Comparison of ENCODE assay signal across 25 mouse cellular contexts in genomic region chr2:23562898-23563297, GRCm38 (mm10). TPM values are rescaled to one million over a fixed set of nuclear protein-coding genes. Genes with fewer than 3 reads are reported as not detected.
DNase-seq lines count a peak whose midpoint lies in the region; ATAC-seq and TF ChIP-seq lines count a peak whose summit lies in the region.
"Had no signal": no experiment of that assay in that cellular context is flagged by ENCODE, and none has a peak within 500 bp of the region (broad histone marks: within the 10 kb centered on the region; RNA-seq: fewer than 3 reads in every experiment).

No protein-coding gene starts in this region.

- H3K27ac ChIP-seq in stomach, embryonic 15.5 days, result no peak overlapping the region
- H3K27ac ChIP-seq in stomach, postnatal 0 days (replicated peaks), result no peak overlapping the region
- peak overlapping the region; percentile 74 for H3K27ac ChIP-seq in liver, embryonic 15.5 days (replicated peaks)
- H3K27ac ChIP-seq in gastrocnemius, adult 2 months, result no peak overlapping the region
- H3K27ac ChIP-seq: forebrain, embryonic 13.5 days; hindbrain, embryonic 14.5 days; limb, embryonic 13.5 days; neural tube, embryonic 13.5 days had no signal

- no peak overlapping the region for H3K9ac ChIP-seq in stomach, embryonic 15.5 days
- H3K9ac ChIP-seq in stomach, postnatal 0 days (ENCODE audit: low read length), result no peak overlapping the region
- no peak overlapping the region for H3K9ac ChIP-seq in liver, embryonic 15.5 days
- H3K9ac ChIP-seq: forebrain, embryonic 13.5 days; hindbrain, embryonic 14.5 days; limb, embryonic 13.5 days; neural tube, embryonic 13.5 days had no signal

- no peaks in the 10 kb centered on the region for H3K27me3 ChIP-seq in stomach, embryonic 15.5 days (replicated peaks)
- H3K27me3 ChIP-seq in stomach, postnatal 0 days (ENCODE audit: control insufficient read depth, insufficient read depth, low read length), result no peaks in the 10 kb centered on the region
- H3K27me3 ChIP-seq in liver, embryonic 15.5 days, result no peaks in the 10 kb centered on the region
- H3K27me3 ChIP-seq: forebrain, embryonic 13.5 days; limb, embryonic 13.5 days; neural tube, embryonic 13.5 days had no signal

- no peak for TF ChIP-seq CTCF in stomach, postnatal 0 days (IDR thresholded peaks at IDR 0.05; ENCODE audit: low read depth)
- no peak for TF ChIP-seq CTCF in gastrocnemius, adult 2 months (IDR thresholded peaks at IDR 0.05)

- WGBS in stomach, embryonic 15.5 days, result 82% methylated on average over 3 of the region's 3 CpGs
- WGBS in stomach, postnatal 0 days, result 93% methylated on average over 3 of the region's 3 CpGs
- WGBS in liver, embryonic 15.5 days (ENCODE audit: insufficient replicate concordance), result 27% methylated on average over 3 of the region's 3 CpGs

- no peak for TF ChIP-seq EP300 in stomach, postnatal 0 days (optimal IDR thresholded peaks at IDR 0.05)

- no peaks in the 10 kb centered on the region for H3K36me3 ChIP-seq in stomach, embryonic 15.5 days
- no peaks in the 10 kb centered on the region for H3K36me3 ChIP-seq in stomach, postnatal 0 days (ENCODE audit: control insufficient read depth, insufficient read depth, low read length)
- 0 out of 2 replicates have a peak, but pooled peaks cover 4% of the 10 kb centered on the region for H3K36me3 ChIP-seq in liver, embryonic 15.5 days (replicated peaks)
- H3K36me3 ChIP-seq: limb, embryonic 13.5 days; neural tube, embryonic 13.5 days had no signal

- peak; percentile 63; the same call in 1 of the 2 replicates for ATAC-seq in stomach, embryonic 15.5 days (ENCODE audit: insufficient read depth, low FRiP score, low read depth)
- ATAC-seq in stomach, postnatal 0 days (ENCODE audit: low FRiP score, low TSS enrichment), result no peak
- ATAC-seq in liver, embryonic 15.5 days (ENCODE audit: insufficient read depth), result peak; percentile 86
- ATAC-seq: forebrain, embryonic 13.5 days; intestine, postnatal 0 days had no signal

- no peaks in the 10 kb centered on the region for H3K9me3 ChIP-seq in stomach, embryonic 15.5 days
- H3K9me3 ChIP-seq in stomach, postnatal 0 days (ENCODE audit: control insufficient read depth, low read length), result no peaks in the 10 kb centered on the region
- H3K9me3 ChIP-seq in liver, embryonic 15.5 days (replicated peaks), result no peaks in the 10 kb centered on the region
- H3K9me3 ChIP-seq: forebrain, embryonic 13.5 days; neural tube, embryonic 13.5 days had no signal

- H3K4me2 ChIP-seq in stomach, embryonic 15.5 days, result no peak overlapping the region
- H3K4me2 ChIP-seq in stomach, postnatal 0 days (replicated peaks; ENCODE audit: low read depth), result no peak overlapping the region
- peak overlapping the region; percentile 35 for H3K4me2 ChIP-seq in liver, embryonic 15.5 days
- H3K4me2 ChIP-seq: forebrain, embryonic 13.5 days; heart, embryonic 11.5 days; hindbrain, embryonic 14.5 days; limb, embryonic 13.5 days; midbrain, embryonic 11.5 days; neural tube, embryonic 13.5 days had no signal

- intact Hi-C loops in gastrocnemius, adult 2 months (cut with DNase I), result no loop called here
- intact Hi-C loops in left cerebral cortex, postnatal 10 days (cut with DNase I), result no loop called here

- H3K4me3 ChIP-seq in stomach, embryonic 15.5 days (replicated peaks), result no peak overlapping the region
- no peak overlapping the region for H3K4me3 ChIP-seq in stomach, postnatal 0 days (ENCODE audit: low read depth, low read length)
- H3K4me3 ChIP-seq in liver, embryonic 15.5 days (replicated peaks), result no peak overlapping the region
- H3K4me3 ChIP-seq in gastrocnemius, adult 2 months, result no peak overlapping the region
- H3K4me3 ChIP-seq: forebrain, embryonic 13.5 days; limb, embryonic 13.5 days; neural tube, embryonic 13.5 days had no signal

- no peaks in the 10 kb centered on the region for H3K4me1 ChIP-seq in stomach, embryonic 15.5 days
- H3K4me1 ChIP-seq in stomach, postnatal 0 days (replicated peaks; ENCODE audit: control insufficient read depth, insufficient read depth), result no peaks in the 10 kb centered on the region
- peaks cover 33% of the 10 kb centered on the region for H3K4me1 ChIP-seq in liver, embryonic 15.5 days (replicated peaks)
- H3K4me1 ChIP-seq: forebrain, embryonic 13.5 days; limb, embryonic 13.5 days; neural tube, embryonic 13.5 days had no signal

- no peak for DNase-seq in stomach, postnatal 0 days (ENCODE audit: low spot score)
- peak; percentile 47 for DNase-seq in liver
- DNase-seq in cerebellum, adult 8-10 months, result no peak
- no peak for DNase-seq in gastrocnemius, adult 2 months
- DNase-seq in left cerebral cortex, postnatal 10 days (ENCODE audit: extremely low spot score in 1 of 2, low spot score in 2 of 2), result no peak
- DNase-seq in cerebellum, postnatal 14 days, result no peak
- DNase-seq: adrenal gland, postnatal 36 days; cerebellum, adult 9-11 months; gastrocnemius, postnatal 14 days; kidney, adult 9 months; kidney, postnatal 10 days; layer of hippocampus, adult 9-11 months; lung, adult 2 months; lung, postnatal 10 days; right cerebral cortex, postnatal 4 days; thymus, postnatal 14 days had no signal

RNA-seq across cellular contexts. Expression of gene Spopl, which starts 9.0 kb away (rescaled TPM):
- polyA plus RNA-seq in stomach, embryonic 15.5 days (2015; fragmentation: Nextera tagmentation; extraction: Ambion mirVana), result 10.9 and 13.5 TPM in 2 replicates
- 6.6 and 8.1 TPM in 2 replicates for polyA plus RNA-seq in stomach, postnatal 0 days (2015; fragmentation: Nextera tagmentation; extraction: Ambion mirVana)
- 6.4 and 7.3 TPM in 2 replicates for polyA plus RNA-seq in liver, embryonic 15.5 days (2015; fragmentation: Nextera tagmentation; extraction: Ambion mirVana)
- 10 to 100 TPM; 19.0 to 19.8 TPM for total RNA-seq in gastrocnemius, adult 2 months (2021)
- total RNA-seq in left cerebral cortex, postnatal 10 days (2021), result 10 to 100 TPM; 20.7 to 22.0 TPM
